ENCODE assay signal across 8 mouse cellular contexts in genomic region chr10:62791251-62792176, GRCm38 (mm10). TPM values are rescaled to one million over a fixed set of nuclear protein-coding genes. Genes with fewer than 3 reads are reported as not detected.
DNase-seq lines count a peak whose midpoint lies in the region; ATAC-seq and TF ChIP-seq lines count a peak whose summit lies in the region.

No protein-coding gene starts in this region.

- H3K36me3 ChIP-seq in midbrain, embryonic 14.5 days (ENCODE audit: control insufficient read depth, insufficient read depth, low read length): peaks cover 38% of the 10 kb centered on the region

- H3K9me3 ChIP-seq in midbrain, embryonic 14.5 days (ENCODE audit: control insufficient read depth, low read length): no peaks in the 10 kb centered on the region

- 1% methylated on average over 78 of the region's 78 CpGs for WGBS in midbrain, embryonic 14.5 days

- peak overlapping the region; percentile 88 for H3K4me3 ChIP-seq in bone marrow macrophage, adult 2 months (ENCODE audit: insufficient read depth, low read length)
- peak overlapping the region; percentile 99 for H3K4me3 ChIP-seq in midbrain, embryonic 14.5 days (replicated peaks; ENCODE audit: low read depth, low read length)

- H3K9ac ChIP-seq in midbrain, embryonic 14.5 days (replicated peaks; ENCODE audit: low read length): peak overlapping the region; percentile 98

- H3K27ac ChIP-seq in bone marrow macrophage, adult 2 months (ENCODE audit: insufficient read depth, low read depth, low read length): peak overlapping the region; percentile 92
- peak overlapping the region; percentile 93 for H3K27ac ChIP-seq in midbrain, embryonic 14.5 days (replicated peaks; ENCODE audit: low read depth, low read length)

- no peak; the same call in none of the 2 replicates for ATAC-seq in frontal cortex, adult (ENCODE audit: low TSS enrichment)
- ATAC-seq in midbrain, embryonic 14.5 days (ENCODE audit: low FRiP score, low TSS enrichment): peak; percentile 84
- no peak for ATAC-seq in granulocyte monocyte progenitor cell, adult 5-6 weeks (replicated peaks; ENCODE audit: poor library complexity, severe bottlenecking)

- no peak for TF ChIP-seq CTCF in bone marrow macrophage, adult 2 months (IDR thresholded peaks at IDR 0.05; ENCODE audit: low read depth, low read length)

- peaks cover 23% of the 10 kb centered on the region for H3K4me1 ChIP-seq in bone marrow macrophage, adult 2 months (ENCODE audit: control insufficient read depth, insufficient read depth, low read length)
- H3K4me1 ChIP-seq in midbrain, embryonic 14.5 days (ENCODE audit: control insufficient read depth, insufficient read depth, low read length): peaks cover 5% of the 10 kb centered on the region

- peak overlapping the region; percentile 65 for H3K4me2 ChIP-seq in midbrain, embryonic 14.5 days (ENCODE audit: low read length)

- TF ChIP-seq POLR2A in bone marrow macrophage, adult 2 months (IDR thresholded peaks at IDR 0.05; ENCODE audit: borderline replicate concordance, low read depth, low read length): no peak; the same call in 1 of the 2 replicates

- DNase-seq in frontal cortex, adult 2 months (ENCODE audit: extremely low spot score in 1 of 2, low spot score in 1 of 2): peak; percentile 16 to 22
- DNase-seq in 3T3-L1 (ENCODE audit: low read depth, low spot score): peak; percentile 46
- peak; percentile 18 to 24 for DNase-seq in frontal cortex, postnatal 14 days (ENCODE audit: low spot score in 2 of 2)
- DNase-seq in left cerebral cortex, adult 18-20 months (ENCODE audit: low spot score in 2 of 2): peak; percentile 25 to 30
- peak; percentile 36 for DNase-seq in midbrain, embryonic 14.5 days

- no peaks in the 10 kb centered on the region for H3K27me3 ChIP-seq in midbrain, embryonic 14.5 days (ENCODE audit: control insufficient read depth, insufficient read depth, low read length)

RNA-seq across cellular contexts. Expression of gene Ccar1, which starts 0.6 kb away (rescaled TPM):
- polyA plus RNA-seq in frontal cortex, adult 2 months (2012; rRNA removed): 40.7 and 43.9 TPM in 2 replicates
- polyA plus RNA-seq in bone marrow macrophage, adult 2 months (2012; ENCODE audit: insufficient read depth, insufficient read length, missing spikeins): 82.6 and 93.4 TPM in 2 replicates
- total RNA-seq in left cerebral cortex, adult 18-20 months (2021): 10 to 100 TPM; 46.5 to 47.9 TPM
- 86.9 and 116 TPM in 2 replicates for polyA plus RNA-seq in midbrain, embryonic 14.5 days (2014; fragmentation: Nextera tagmentation; extraction: Ambion mirVana)
- total RNA-seq in granulocyte monocyte progenitor cell, adult 5-6 weeks (2014; fragmentation: Nextera tagmentation): 125 and 138 TPM in 2 replicates
- total RNA-seq in granulocyte monocyte progenitor cell, adult 5-6 weeks (2017): 103 and 105 TPM in 2 replicates
